Mouse (Mus musculus): ENCODE data around the gene Resp18. TPM values are rescaled to one million over a fixed set of nuclear protein-coding genes. Genes with fewer than 3 reads are reported as not detected.

The Resp18 gene
- total RNA-seq, 2 experiments from 2014 or later: 90.7 to 118 TPM

DNA sequence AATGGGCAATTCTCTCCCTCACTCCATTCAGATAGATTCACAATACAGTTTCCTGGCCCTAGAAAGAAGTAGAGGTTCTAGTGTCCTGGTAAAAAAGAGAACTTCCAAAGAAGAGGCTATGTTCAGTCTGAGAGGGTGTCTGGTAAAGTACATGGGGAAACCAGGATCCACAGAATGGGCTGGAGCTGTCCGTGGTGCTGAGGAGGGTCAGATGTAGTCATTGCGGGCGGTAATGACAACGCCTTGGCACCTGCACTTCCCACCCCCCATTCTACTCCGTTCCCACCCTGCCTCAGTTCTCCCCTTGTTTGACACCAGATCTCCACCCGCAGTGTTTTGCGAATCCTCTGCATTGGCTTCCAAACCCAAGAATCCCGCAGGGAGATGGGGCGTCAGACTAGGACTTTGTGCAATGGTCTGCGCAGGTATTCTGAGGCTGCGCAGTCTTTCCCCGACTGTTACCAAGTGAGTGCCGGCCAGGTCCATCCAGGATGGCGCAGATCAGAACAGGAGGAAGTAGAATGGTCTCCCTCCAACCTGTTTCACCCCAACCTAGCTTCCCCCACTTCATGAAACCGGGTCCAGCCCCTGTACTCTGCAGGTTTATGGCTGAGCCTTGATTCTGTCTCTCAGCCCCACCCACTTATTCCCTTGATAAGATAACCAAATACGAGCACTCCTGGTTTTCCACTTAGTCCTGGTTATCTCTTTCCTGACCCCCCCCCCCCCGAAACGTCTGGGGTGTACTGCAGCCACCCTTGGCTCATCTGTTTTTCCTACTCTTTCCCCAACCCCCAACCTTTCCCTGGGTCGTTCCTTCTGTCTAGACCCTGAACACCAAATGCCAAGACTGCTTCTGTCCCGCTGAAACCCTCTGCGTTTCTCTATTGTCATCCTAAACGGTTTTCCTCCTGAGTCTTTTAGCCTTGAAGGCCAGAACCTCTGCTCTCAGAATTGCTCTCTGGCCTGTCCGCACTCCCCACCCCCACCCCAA, 723 bp downstream of the Resp18 start:
- peak; percentile 72 to 81 for DNase-seq

DNA sequence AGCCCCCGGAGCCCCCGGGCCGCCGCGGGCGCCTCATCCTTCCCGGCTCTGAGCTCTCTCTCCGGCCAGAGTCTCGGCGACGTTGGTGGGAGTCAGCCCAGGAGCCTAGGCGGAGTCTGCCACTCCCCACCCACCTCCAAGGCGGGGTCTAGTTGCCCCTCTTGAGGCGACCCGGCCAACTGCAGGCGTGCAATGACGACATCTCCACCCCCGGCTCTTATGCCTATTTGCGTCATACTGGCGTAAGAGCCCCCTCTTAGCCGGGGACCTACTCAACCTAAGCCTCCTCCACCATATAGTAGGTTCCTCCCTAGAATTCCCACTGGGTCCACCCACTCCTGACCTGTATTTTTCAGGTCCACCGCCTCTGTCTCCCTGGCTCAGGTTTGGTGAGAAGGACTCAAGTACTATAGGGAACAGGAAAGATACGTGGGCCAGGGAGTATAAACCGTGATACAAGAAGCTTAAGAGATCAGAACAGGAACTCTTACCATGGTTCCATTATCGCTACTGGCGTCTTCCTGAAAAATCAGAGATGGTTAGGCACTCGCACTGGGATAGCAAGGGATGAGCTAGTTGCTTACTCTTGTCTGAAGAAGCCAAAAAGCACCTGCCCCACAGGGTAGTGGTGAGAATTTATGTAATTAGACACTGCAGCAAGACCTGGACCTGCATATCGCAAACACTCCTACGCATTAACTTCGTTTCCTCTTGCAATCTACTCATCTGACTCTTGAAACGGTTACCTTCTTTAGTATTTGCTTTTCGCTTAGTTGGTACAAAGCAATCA, 13.9 kb downstream of the Resp18 start, which contains the start of gene Ptprn:
Gene Ptprn, minus strand, starts transcription at position 412 of the 790 bp plus-strand sequence.
- no peak for DNase-seq

DNA sequence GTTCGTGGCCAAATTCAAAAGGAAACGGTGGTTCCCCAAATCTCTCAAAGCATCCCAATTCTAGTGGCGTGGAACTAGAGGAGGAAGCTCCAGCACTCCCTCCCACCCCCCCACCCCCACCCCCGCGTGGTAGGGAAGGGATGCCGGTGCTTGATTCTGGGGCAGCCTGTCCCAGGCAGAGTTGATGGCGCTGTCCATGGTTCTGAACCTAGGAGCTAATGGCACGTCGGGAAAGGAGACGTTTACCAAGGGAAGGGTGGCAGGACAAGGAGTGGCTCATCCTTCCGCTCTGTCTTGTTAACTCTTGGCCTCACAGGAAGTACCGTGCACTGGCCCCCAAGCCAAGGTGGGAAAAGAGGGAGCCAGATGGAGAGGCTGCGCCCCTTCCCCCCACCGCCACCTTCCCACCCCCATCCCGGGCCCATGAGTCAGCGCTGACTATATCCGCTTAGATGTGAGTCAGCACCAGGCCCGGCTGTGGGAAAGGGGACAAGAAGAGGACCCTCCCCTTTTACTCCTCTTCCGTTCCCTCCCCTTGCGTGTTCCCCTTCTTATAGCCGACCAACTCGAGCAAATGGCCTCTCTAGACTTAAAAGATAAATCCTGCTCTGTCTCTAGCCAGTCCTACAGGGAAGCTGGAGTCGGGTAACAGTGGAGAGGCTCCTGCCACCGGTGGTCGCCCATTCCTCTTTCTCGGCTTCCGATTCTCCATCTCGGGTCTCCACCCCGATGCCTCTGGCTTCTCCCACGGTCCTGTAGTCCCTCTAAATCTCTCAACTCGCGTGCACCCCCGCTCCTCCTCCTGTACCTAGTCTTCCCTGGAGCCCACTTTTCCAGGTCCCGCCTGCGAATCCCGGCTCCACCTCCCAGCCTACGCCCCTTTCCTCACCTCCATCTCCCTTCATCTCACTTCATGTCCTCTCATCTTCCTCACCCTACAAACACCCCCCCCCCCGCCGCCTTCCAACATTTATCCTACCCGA, 15.0 kb downstream of the Resp18 start:
- DNase-seq: peak; percentile 81

DNA sequence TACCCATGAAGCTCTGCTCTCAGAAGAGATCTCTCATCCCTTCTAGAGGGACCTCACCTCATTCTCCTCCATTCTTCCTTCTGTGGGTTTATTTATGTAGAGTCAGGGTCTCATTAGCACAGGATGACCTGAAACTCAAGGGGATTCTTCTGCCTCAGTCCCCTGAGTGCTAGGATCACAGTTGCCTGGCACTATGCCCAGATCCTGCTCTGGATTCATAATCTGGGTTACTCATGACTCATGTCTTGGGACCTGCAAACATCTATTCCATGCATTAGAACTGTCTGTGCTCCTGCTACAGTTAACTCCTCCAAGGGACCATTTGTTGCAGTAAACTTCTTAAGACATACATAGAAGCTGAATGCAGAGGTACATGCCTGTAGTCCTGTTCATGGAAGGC, 16.9 kb downstream of the Resp18 start:
- DNase-seq: no peak

DNA sequence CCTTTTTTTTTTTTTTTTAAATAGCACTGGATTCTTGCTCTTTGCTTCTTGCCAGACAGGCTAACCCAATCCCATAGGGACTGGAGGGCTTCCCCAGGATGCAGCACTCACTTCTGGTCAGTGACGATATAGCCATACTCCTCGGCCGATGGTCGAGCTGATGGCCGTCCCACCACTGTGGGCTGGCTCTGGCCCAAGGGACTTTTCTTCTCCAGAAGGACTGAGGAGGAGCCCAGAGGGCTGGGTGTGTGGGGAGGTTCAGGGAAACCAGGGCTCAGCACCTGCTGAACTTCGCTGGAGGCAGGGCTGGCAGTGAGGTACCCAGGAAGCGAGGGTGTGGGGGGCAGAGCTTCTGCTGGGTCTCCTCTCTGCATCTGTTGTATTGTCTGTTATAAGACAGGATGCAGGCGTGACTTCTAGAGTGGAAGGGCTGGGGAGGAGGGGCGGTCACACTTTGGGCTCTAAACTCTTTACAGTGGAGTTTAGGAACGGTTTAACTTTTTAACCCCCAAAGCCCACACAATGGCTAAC, 22.6 kb downstream of the Resp18 start:
- DNase-seq: no peak

DNA sequence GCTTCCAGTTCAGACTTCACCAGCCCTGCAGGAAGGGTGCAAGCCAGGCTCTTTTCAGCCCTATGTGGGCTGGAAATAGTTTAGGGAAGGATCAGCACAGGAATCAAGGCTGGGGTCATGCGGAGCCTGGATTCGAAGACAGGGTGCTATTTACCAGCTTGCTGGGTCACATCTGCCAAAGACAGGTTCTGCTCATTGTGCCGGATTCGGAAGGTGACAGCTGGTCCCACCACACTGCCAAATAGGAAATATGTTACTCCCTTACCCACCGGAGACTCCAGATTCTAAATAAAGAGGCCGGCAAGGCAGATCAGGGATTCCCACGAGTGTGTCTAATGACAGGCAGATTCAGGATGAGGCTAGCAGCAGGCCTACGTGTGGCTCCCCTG, 23.6 kb downstream of the Resp18 start:
- DNase-seq: no peak

DNA sequence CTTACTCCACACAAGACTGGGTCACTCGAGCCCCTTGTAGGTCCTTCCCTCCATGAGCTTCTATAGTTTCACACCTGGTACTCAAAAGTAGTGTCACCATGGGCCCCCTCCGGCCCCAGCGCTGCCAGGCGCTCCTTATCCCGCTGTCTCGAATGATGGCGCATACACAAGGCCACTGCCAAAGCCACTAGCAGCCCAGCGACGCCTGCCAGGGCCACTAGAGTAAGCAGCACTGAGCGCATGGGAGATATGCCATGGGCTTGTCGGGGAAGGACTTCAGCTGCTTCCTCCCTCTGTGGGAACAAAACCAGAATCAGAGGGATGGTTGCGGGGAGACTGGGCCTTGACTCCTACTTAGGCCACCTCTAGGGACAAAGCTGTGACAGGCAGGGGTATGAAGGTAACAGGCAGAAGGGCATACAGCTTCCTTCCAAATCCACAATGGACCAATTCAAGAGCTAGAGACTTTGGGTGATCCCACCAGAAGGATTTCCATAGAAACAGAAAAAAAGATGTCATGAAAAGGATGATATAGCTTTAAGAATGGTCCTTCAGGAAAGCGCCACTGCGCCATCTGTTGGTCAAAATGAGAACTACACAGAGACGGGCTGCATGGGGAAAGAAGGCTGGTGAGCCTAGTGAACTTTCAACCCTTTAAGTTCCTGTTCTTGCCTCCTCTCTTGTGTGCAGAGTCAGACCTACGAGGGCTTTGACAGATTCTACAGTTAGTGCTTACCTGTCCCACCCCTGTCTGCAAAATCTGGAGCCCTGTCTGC, 24.2 kb downstream of the Resp18 start:
- peak; percentile 81 to 82 for DNase-seq

DNA sequence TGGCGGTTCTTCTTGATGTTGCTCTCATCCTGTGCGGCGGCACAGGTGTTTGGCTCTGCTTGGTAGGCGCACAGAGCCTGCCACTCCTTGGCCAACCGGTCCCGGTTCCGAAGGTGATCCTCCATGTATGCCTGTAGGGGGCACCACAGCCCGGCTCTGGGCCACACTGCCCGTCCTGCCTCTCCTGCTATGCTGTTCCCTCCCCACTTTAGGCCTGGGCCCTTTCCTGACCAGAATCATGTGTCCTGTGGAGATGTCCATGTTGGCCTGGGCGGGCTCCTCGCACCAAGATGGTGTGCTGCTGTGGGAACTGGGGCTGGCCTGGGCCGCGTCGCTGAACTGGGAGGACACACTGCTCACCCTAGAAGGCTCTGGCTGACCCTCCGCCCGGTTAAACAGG, 25.2 kb downstream of the Resp18 start:
- no peak for DNase-seq

DNA sequence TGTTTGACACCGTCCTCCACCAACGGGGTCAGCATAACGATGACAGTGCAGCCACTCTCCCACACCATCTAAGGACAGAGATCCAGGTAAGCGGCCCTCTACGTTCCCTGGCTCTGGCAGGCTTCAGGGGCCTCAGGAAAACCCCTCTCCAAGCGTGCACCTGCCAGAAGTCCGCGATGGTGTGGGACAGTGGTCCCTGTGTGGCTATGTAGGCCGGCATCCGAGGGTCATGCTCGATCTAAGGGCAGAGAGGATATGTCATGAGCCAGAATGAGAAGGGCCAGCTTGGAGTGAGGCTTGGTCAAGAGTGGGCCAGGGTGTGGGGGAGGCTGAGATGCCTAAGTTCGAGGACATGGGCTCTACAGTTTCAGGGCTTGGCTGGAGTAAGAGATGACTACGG, 25.9 kb downstream of the Resp18 start:
- no peak for DNase-seq

DNA sequence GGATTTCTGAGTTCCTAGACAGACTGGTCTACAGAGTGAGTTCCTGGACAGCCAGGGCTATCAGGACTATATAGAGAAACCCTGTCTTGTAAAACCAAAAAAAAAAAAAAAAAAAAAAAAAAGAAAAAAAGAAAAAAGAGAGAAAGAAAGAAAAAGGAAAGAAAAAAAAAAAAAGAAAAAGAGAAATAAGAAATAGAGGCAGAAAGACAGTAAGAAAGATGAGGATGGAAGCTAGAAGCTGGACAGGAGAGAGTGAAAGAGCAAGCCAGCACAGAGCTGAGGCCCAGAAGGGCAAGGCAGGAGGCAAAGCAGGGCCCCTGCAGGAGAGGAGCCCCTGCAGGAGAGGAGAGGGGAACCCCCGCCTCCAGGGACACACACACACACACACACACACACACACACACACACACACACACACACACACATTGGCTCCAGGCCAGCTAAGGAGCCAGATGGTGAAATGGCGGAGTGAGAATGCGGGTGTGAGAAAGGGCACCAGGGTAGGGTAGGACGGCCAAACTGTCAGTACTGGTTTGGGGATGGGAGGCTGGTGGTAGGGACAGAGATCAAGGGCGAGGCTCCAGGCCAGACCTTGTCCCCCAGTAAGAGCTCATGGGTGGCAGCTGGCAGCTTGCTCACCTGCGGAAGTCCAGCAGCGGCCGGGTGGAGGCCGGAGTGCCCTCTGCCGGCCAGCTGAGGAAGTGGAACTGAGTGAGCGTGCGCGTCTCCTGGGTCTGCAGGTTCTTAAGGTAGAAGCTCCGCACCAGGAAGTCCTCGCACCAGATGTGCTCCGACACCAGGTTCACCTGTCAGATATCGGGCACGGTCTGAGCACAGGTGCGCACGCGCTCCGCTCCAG, 26.9 kb downstream of the Resp18 start:
- DNase-seq: peak; percentile 85 to 88

DNA sequence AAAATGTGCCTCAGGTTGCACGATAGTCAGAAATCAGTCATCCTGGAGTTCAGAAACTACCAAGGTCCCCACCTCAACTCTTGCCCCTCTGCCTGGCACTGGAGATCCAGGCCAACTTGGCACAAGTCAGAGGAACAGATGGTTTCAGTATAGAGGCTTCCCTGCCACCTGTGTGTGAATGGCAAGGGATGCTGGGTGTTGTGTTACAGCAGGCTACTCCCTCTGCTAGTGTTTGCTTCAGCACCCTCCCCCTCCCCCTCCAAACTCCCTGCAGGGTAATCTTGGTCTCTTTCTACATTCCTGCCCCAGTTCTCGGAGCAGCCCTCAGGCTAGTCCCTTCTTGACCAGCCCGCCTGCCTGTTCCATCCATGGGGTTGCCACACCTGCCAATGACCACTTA, 27.7 kb downstream of the Resp18 start:
- DNase-seq: no peak

DNA sequence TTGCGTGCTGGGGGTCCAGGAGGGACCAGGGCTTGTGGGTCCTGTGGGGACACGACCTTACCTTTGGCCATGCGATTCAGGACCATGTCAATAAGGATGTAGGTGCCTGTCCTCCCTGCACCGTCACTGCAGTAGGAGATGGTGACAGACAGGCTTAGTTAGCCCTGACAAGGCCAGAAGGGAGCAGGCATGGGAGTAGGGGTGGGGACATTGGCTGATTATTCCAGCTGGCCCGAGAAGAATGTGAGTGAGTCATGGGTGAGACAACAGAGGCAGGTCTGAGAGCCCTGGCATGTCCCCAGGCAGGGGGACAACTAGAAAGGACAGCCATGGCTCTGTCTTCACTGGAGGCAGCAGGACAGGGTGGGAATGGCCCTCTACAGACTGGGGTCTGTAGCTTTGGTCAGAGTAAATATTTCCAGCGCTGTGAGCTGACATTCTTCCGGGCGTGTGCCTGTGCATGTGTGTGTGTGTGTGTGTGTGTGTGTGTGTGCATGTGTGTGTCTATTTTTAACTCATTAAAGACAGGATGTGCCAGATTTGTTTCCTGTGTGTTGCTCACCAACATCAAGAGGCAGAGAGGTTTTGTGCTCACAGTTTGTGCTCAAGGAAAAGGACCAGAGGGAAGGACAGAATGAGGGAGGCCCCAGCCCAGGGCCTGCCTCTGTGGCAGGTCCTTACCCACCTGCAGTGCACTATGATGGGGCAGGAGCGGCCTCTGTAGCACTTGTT, 30.0 kb downstream of the Resp18 start:
- DNase-seq: peak; percentile 84

DNA sequence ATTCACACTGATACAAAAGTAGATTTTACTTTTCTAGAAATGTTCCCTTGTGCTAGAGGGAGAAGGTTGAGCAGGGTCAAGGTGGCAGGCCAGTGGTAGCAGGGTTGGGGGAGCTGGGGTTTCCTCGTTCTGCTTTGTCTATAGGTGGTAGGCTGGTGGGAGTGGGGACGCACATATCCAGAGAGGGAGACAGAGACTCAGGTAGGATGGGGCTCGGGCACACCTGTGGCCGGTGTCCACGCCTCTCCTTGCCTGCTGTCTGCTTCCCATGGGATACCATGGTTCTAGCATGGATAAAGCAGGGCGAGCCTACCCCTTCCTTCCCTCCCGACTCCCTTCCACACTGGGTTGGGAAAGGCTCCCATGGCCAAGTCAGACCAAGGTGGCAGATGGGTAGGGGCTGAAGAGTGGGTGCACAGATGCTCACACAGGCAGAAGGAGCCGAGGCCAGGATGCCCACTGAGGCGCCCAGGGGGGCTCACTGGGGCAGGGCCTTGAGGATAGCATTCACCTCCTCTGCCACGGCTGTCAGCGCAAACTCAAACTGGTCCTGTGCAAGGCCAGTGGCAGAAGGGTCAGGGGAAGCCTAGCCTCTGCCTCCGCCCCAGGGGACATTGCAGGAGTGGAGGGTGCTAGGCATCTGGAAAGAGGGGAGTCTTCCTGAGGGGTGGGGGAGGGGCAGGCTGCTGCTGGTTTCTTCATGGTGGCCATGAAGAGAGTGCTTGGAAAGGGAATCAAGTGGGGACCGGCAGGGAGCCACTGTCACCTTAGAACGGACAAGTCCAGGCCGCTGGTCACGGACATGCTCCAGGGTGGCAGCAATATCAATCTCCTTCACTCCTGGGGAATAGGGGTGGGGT, 30.9 kb downstream of the Resp18 start:
- DNase-seq: peak in 1 of 2 experiments; percentile 20

DNA sequence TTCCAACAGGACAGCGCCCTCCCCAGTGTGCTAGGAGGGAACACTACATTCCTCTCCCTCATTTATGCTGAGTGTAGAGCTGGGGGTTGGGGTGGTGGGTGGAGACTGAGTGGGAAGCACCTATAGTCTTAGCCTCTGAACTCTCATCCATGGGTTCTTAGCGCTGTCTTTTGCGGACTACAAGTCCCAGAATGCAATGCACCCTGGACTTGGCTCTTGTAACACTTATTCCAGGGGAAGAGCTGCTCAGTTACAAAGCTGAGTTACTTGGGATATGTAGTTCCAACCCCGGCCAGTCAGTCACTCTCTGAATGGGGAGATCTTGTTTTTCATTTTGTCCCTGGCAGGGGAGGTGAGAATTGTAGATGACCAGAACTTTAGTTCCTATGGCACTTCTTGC, 33.4 kb downstream of the Resp18 start:
- DNase-seq: peak; percentile 31 to 51

DNA sequence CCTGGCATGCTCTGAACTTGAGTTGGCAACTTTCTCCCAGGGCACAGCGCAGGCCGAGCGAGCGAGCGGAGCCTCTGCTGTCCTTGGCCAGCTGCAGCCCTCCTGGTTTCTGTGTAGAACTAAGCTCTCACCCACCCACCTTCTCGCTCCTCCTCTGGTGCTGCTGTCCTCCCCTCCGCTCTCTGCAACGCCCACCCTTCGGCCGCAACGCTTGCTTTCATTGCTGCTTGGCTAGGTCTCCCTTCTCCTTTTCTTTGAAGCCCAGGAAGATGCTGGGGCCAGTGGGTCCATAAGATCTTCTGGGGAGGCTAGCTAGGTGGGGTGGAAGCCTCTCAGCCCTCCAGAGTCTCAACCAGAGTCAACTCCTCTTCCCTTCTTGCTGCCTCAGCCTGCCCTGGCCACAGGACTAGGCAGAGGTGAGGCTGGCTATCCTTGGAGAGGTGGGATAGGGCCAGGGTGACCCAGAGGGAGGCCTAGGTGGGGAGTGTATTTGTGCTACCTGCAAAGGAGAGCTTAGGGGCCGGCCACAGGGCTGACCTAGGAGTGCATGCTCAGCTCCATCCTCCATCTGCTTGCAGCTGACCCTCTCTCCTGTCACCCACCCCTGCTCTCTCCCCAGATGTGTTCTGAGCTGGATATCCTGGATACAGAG, 33.9 kb downstream of the Resp18 start:
- DNase-seq: no peak

DNA sequence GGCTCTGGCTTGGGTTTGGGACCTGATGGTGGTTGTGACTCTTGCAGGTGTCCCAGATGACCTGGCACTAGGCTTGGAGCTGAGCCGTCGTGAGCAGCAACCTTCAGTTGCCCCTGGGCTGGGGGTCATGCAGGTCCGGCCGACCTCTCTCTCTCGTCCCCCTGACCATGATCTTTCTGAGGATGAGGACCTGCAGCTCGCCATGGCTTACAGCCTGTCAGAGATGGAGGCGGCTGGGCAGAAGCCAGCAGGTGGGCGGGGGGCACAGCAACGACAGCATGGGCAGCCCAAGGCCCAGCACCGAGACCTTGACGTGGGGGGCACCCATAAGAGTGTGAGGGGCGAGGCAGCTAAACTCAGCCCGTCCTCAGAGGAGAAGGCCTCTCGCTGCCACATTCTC, 34.8 kb downstream of the Resp18 start:
- DNase-seq: no peak

DNA sequence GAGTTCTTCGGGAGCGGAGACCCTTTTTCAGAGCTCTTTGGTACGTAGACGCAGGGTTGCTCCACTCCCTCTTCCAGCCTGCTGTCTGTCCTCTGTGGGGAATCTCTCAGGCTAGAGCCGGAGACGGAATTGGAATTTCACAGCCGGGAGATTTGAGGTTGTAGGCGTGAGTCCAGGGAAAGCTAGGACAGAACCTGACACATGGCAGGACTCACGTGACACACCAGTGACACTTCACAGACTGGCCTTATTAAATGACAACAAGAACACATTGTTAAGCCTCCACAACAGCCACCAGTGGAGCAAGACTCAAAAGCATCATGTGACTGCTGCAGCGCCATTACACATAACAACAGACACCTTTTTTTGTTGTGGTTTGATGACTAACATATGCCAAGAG, 38.6 kb downstream of the Resp18 start:
- no peak for DNase-seq

Measured in adrenal gland, postnatal 36 days (tissue).